Mouse (Mus musculus) megakaryocyte, adult 5-6 weeks (primary cell): ENCODE measurements around the gene Cacna1e. TPM values are rescaled to one million over a fixed set of nuclear protein-coding genes. Genes with fewer than 3 reads are reported as not detected.

Experiments
- ATAC-seq: 2 replicates; pipeline ENCODE4 v1.8.0; 2016; ENCODE audit warnings: mild to moderate bottlenecking, inconsistent platforms; ENCODE audit not compliant: poor library complexity, severe bottlenecking
- total RNA-seq, 2 experiments: library from RNA; stranded (forward) in 1 of 2; stranded (reverse) in 1 of 2; fragments of 153-499, 151-499 nt in 1 of 2; fragments of 221-1000, 200-1000 nt in 1 of 2; gene quantifications; 2 replicates each; pipeline versions ENCODE4 v1.2.3 to v1.2.4; 2015 to 2017

Cacna1e gene
- total RNA-seq, 2 experiments from 2014 or later: 0.02 to 0.26 TPM

DNA sequence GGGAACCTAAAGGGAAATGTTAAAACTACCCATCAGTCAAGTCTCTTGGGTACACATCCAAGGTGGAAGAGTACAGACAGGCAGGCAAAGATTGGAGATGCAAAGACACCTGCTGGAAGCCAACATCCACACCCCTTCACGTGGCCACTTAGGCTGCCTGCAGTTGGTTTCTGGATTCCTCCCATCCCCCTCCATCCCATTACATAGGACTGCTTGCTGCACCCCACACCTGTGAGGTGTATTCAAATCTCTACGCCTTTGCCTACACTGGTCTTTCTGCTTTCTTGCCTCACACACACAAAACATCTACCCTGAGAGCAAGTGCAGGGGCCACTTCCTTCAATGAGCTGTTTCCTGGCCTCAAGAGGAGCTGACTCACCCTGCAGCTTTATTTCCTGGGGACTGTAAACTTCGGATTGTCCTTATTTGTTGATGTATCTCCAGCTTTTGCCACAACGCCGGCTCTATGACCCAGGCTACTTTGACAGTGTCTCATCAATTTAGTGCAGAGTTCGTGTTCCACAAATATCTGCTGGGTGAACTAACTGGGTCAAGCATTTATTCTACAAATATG, 43.2 kb downstream of the Cacna1e start:
- peak; percentile 70 for ATAC-seq

- no peak for ATAC-seq
These were observed 45.0 kb downstream of the Cacna1e start for GRCm38 (mm10) chr1:154839272-154839671.

GRCm38 (mm10) chr1:154836473-154836872, 47.8 kb downstream of the Cacna1e start:
- ATAC-seq: no peak

DNA sequence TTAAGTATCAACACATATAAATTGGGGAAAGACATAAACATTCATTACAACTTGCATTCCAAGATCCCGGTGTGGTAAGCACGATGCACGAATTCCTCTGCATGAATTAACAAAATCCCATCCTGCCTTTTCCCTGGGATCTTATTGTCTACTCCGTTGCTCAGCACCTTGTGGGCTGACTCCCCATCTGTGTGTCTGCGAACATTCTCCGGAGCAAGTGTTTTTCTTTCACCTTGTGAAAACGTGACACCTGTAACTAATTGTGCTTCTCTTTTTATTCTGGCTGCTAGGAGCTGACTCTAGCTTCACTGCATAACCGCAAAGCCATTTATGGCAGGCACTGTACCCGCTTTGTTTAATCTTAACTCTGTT, 52.1 kb downstream of the Cacna1e start:
- ATAC-seq: no peak

GRCm38 (mm10) chr1:154831269-154832167, 52.8 kb downstream of the Cacna1e start:
- no peak for ATAC-seq

GRCm38 (mm10) chr1:154830051-154830450, 54.2 kb downstream of the Cacna1e start:
- ATAC-seq: no peak

DNA sequence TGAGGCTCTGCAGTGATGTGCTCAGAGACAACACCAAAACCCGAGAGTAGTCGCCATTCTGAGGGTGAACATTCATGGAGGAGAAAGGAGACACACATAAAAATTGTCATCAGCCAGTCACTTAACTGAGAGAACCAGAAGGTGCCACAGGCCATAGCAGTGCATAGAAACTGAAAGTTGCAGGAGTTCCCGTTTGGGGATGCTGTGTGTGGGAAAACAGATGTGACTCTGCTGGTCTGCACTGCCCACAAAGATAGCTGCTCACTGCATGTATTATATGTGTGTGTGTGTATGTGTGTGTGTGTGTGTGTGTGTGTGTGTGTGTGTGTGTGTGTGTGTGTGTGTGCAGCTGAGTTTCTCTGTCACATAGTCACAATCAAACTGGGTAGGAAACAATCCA, 61.2 kb downstream of the Cacna1e start:
- ATAC-seq: peak; percentile 93

GRCm38 (mm10) chr1:154820422-154820821, 63.9 kb downstream of the Cacna1e start:
- no peak for ATAC-seq

- ATAC-seq: no peak
These were observed 64.3 kb downstream of the Cacna1e start for GRCm38 (mm10) chr1:154819960-154820359.

DNA sequence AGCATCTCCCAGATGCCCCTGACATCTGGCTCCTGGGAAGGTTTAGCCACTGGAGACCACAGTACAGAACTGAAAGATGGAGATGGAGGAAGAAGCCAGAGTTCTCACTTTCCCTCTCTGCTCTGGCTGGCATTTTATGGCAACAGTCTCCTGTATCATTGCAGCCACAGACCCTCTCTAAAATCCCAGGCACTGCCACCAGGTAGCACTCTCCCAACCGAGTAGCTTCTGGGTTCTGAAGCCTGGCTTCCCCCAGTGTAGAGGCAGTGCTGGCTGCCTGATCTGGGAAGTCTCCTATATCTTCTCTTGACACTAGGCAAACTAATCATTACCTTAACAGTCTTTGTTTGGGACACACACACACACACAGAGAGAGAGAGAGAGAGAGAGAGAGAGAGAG, 65.6 kb downstream of the Cacna1e start:
- ATAC-seq: no peak

GRCm38 (mm10) chr1:154816836-154817235, 67.5 kb downstream of the Cacna1e start:
- ATAC-seq: no peak

DNA sequence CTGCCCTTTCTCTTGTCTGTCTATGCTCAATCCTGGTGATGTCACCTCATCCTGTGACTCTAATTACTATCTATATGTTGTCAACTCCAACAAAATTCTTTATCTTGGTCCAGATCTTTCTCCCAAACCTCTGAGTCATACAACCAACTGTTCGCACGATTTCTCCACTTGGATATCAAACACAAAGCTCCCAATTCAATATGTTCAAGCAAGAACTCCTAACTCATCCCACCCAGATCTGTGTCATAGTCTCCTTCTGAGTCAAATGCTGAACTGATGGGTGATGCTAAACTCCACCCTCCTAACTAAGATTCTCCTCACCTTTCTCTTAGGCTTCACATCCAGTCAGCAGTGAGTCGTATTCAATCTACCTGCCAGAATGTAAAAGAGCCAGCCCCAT, 68.0 kb downstream of the Cacna1e start:
- no peak for ATAC-seq

DNA sequence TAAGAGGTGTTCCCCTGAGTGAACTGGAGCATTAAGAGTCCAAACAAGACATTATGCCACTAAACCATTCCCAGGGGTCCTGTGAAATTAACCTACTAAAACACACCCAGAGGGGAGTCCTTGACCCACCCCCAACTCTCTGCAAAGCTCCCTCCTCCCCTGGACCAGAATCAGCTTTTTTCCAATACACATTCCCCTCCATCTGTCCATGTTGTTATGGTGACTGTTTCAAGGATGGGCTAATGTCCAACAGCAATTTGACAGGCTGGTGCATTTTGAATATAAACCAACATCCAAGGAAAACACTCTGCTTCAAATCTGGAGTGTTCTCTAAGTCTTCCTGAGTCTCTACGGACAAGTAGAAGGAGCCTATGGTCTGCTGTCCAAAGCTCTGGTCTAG, 78.6 kb downstream of the Cacna1e start:
- no peak for ATAC-seq

GRCm38 (mm10) chr1:154805038-154805437, 79.3 kb downstream of the Cacna1e start:
- no peak for ATAC-seq

GRCm38 (mm10) chr1:154802301-154802904, 81.9 kb downstream of the Cacna1e start:
- ATAC-seq: peak; percentile 30; the same call in 1 of the 2 replicates

DNA sequence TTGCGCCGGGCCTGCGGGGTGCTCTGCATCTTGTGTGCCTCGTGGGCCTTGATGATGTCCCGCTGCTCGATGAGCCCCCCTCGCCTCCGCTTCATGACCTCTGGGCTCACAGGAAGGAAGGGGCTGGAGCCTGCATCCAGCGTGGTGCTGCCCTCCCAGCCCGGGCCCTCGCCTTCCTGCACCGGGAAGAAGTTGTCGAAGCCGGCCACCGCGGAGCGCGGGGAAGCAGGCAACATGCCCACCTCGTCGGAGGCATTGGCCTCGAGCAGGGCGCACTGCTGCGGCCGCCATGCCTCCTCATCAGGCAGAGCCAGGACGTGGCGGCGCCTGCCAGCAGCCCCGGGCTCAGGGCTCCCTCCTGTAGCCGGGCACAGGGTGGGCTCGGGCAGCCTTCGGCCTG, 85.0 kb downstream of the Cacna1e start:
- no peak for ATAC-seq

- ATAC-seq: no peak
These were observed 85.5 kb downstream of the Cacna1e start for GRCm38 (mm10) chr1:154798771-154799170.

- no peak for ATAC-seq
These were observed 87.6 kb downstream of the Cacna1e start for GRCm38 (mm10) chr1:154796685-154797084.

GRCm38 (mm10) chr1:154794518-154794951, 89.8 kb downstream of the Cacna1e start:
- ATAC-seq: peak; percentile 73

GRCm38 (mm10) chr1:154791544-154792174, 92.6 kb downstream of the Cacna1e start:
- peak; percentile 25 for ATAC-seq

DNA sequence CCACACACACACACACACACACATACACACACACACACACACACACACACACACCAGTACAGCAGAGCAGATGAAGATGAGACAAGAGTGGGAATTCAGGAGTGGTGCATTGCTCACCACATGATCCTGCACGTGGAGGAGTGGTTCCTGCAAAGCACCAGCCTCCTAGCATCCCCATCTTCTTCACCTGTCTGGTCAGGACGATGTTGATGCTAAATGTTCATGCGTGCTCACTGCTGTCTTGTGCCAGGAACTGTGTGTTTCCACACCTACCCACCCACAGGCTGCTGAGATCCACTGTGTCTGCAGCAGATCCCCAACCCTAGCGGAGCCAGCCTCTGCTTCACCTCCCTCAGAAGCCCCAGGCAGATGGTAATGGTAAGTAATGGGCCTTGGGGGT, 95.8 kb downstream of the Cacna1e start:
- no peak for ATAC-seq
